Mouse (Mus musculus): ENCODE measurements around the gene Vhl.

DNA sequence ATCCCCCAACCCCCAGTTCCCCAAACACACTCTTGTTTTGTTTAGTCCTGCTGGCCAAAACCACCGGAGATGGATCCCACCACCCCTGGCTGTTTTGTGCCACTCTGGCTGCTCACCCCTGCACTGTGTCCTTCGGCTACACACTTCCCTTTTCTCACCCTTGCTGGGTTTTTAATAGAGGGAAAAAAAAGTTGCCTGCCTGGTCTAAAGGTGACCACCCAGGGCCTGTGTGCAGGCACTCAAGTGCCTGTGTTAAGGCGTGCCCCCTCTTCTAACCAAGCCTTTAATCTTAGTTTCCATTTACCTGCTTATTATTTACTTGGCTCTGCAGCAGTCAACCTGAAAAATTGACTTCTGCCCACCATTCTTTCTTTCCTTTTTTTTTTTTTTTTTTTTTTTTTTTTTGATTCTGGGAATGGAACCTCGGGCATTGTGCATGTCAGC, 26.5 kb downstream of the Vhl start:
- TF ChIP-seq CTCF (conservative IDR thresholded peaks at IDR 0.05; ENCODE audit: low read length) (no peak), POU5F1 (IDR thresholded peaks at IDR 0.05; ENCODE audit: borderline replicate concordance, low read length) (no peak), NANOG (IDR thresholded peaks at IDR 0.05; ENCODE audit: borderline replicate concordance, low read length) (no peak)
